Mouse (Mus musculus) CH12.LX (cell line): ENCODE data around the gene Ggt5. TPM values are rescaled to one million over a fixed set of nuclear protein-coding genes. Genes with fewer than 3 reads are reported as not detected.

Experiments
- DNase-seq: peaks from one replicate; pipeline ENCODE4 v3.0.0-alpha.2; 2013; ENCODE audit errors: extremely low read depth
- H3K27ac ChIP-seq: 2 replicates; pipeline ENCODE4 v1.5.1; 2012; ENCODE audit warnings: low read depth, mild to moderate bottlenecking, control low read depth, moderate library complexity; ENCODE audit not compliant: insufficient read depth
- H3K27me3 ChIP-seq: replicated peaks from 2 replicates; pipeline ENCODE3; 2012; ENCODE audit warnings: inconsistent platforms
- H3K36me3 ChIP-seq, 2 experiments: replicated peaks in 1 of 2; 2 replicates each; pipeline versions ENCODE3 to v1.6.1; 2012; ENCODE audit warnings: inconsistent platforms in 1 of 2, low read length in 1 of 2, mild to moderate bottlenecking in 1 of 2, mixed read lengths in 1 of 2, moderate library complexity in 1 of 2; ENCODE audit not compliant: control insufficient read depth in 1 of 2, insufficient read depth in 1 of 2
- H3K4me1 ChIP-seq, 2 experiments: 2 replicates each; pipeline ENCODE4 v1.6.1; 2012; ENCODE audit warnings: inconsistent platforms in 1 of 2, moderate library complexity in 1 of 2; ENCODE audit not compliant: insufficient read depth in 2 of 2, control insufficient read depth in 1 of 2
- H3K4me2 ChIP-seq: 2 replicates; pipeline ENCODE4 v1.6.1; 2012; ENCODE audit warnings: low read depth, mild to moderate bottlenecking, control low read depth; ENCODE audit not compliant: poor library complexity, insufficient read depth, severe bottlenecking
- H3K4me3 ChIP-seq, 3 experiments: fragments of 150-350 bp in 1 of 3; sonication (generic) in 1 of 3; replicated peaks in 1 of 3; 2 replicates each; pipeline versions ENCODE3 to v1.5.1; 2011 to 2012; ENCODE audit warnings: low read depth in 2 of 3, low read length in 2 of 3, mild to moderate bottlenecking in 2 of 3, moderate library complexity in 2 of 3, control low read depth in 1 of 3, improper control_type of control experiment in 1 of 3, inconsistent platforms in 1 of 3, mixed read lengths in 1 of 3; ENCODE audit not compliant: poor library complexity in 1 of 3
- H3K79me2 ChIP-seq: replicated peaks from 2 replicates; pipeline ENCODE4 v1.6.1; 2012; ENCODE audit warnings: mild to moderate bottlenecking, moderate library complexity; ENCODE audit not compliant: control insufficient read depth, poor library complexity, insufficient read depth, severe bottlenecking; ENCODE audit errors: extremely low read depth
- H3K9ac ChIP-seq: 2 replicates; pipeline ENCODE4 v1.6.1; 2012; ENCODE audit warnings: low read depth, mild to moderate bottlenecking, control low read depth, moderate library complexity; ENCODE audit not compliant: insufficient read depth
- H3K9me3 ChIP-seq: replicated peaks from 2 replicates; pipeline ENCODE3; 2012; ENCODE audit warnings: low read length, inconsistent platforms, mixed read lengths
- CHD1 ChIP-seq: IDR thresholded peaks from 2 replicates; pipeline ENCODE4 v1.6.1; 2012; ENCODE audit warnings: low read depth, low read length, improper control_type of control experiment, inconsistent platforms
- CHD2 ChIP-seq: IDR thresholded peaks from 2 replicates; pipeline ENCODE4 v1.6.1; 2011; ENCODE audit warnings: low read length, improper control_type of control experiment
- CTCF ChIP-seq, 2 experiments: IDR thresholded peaks in 1 of 2; conservative IDR thresholded peaks in 1 of 2; 2 replicates each; pipeline ENCODE4 v1.5.1; 2011 to 2012; ENCODE audit warnings: low read depth in 2 of 2, low read length in 2 of 2, improper control_type of control experiment in 1 of 2, inconsistent platforms in 1 of 2, mild to moderate bottlenecking in 1 of 2, moderate library complexity in 1 of 2
- E2F4 ChIP-seq: IDR thresholded peaks from 2 replicates; pipeline ENCODE4 v1.6.1; 2011; ENCODE audit warnings: low read depth, low read length, improper control_type of control experiment; ENCODE audit not compliant: insufficient replicate concordance
- EP300 ChIP-seq: IDR thresholded peaks from 2 replicates; pipeline ENCODE4 v1.6.1; 2011; ENCODE audit warnings: low read length, improper control_type of control experiment
- ETS1 ChIP-seq: conservative IDR thresholded peaks from 2 replicates; pipeline ENCODE4 v1.6.1; 2012; ENCODE audit warnings: low read depth, mild to moderate bottlenecking, inconsistent platforms, low read length, improper control_type of control experiment, moderate library complexity
- GABPA ChIP-seq: IDR thresholded peaks from 2 replicates; pipeline ENCODE4 v1.6.1; 2012; ENCODE audit warnings: low read depth, low read length, improper control_type of control experiment, inconsistent platforms; ENCODE audit not compliant: insufficient replicate concordance
- HCFC1 ChIP-seq: IDR thresholded peaks from 2 replicates; pipeline ENCODE4 v1.6.1; 2012; ENCODE audit warnings: low read depth, mild to moderate bottlenecking, inconsistent platforms, low read length, improper control_type of control experiment
- IRF4 ChIP-seq: IDR thresholded peaks from 2 replicates; pipeline ENCODE4 v1.6.1; 2014; ENCODE audit warnings: low read depth, mild to moderate bottlenecking, inconsistent platforms, low read length, improper control_type of control experiment
- KAT2A ChIP-seq: IDR thresholded peaks from 2 replicates; pipeline ENCODE4 v1.6.1; 2012; ENCODE audit warnings: low read length, improper control_type of control experiment, inconsistent platforms; ENCODE audit not compliant: insufficient replicate concordance
- MAZ ChIP-seq: IDR thresholded peaks from 2 replicates; pipeline ENCODE4 v1.6.1; 2012; ENCODE audit warnings: low read depth, mild to moderate bottlenecking, inconsistent platforms, low read length, improper control_type of control experiment, moderate library complexity
- MXI1 ChIP-seq: IDR thresholded peaks from 2 replicates; pipeline ENCODE4 v1.6.1; 2011; ENCODE audit warnings: mild to moderate bottlenecking, low read depth, low read length, improper control_type of control experiment
- MYC ChIP-seq: IDR thresholded peaks from 2 replicates; pipeline ENCODE4 v1.6.1; 2011; ENCODE audit warnings: low read depth, mild to moderate bottlenecking, improper control_type of control experiment, low read length
- NELFE ChIP-seq: IDR thresholded peaks from 2 replicates; pipeline ENCODE4 v1.6.1; 2011; ENCODE audit warnings: low read depth, low read length, improper control_type of control experiment
- NRF1 ChIP-seq: IDR thresholded peaks from 2 replicates; pipeline ENCODE4 v1.6.1; 2014; ENCODE audit warnings: low read depth, mild to moderate bottlenecking, inconsistent platforms, low read length, improper control_type of control experiment, moderate library complexity
- PAX5 ChIP-seq: IDR thresholded peaks from 2 replicates; pipeline ENCODE4 v1.6.1; 2012; ENCODE audit warnings: low read length, inconsistent platforms, mixed read lengths
- RCOR1 ChIP-seq: conservative IDR thresholded peaks from 2 replicates; pipeline ENCODE4 v1.6.1; 2012; ENCODE audit warnings: low read depth, mild to moderate bottlenecking, inconsistent platforms, low read length, improper control_type of control experiment
- SIN3A ChIP-seq: IDR thresholded peaks from 2 replicates; pipeline ENCODE4 v1.6.1; 2012; ENCODE audit warnings: low read length, improper control_type of control experiment, inconsistent platforms
- TBP ChIP-seq: conservative IDR thresholded peaks from 2 replicates; pipeline ENCODE4 v1.6.1; 2011; ENCODE audit warnings: low read depth, low read length, improper control_type of control experiment
- TCF12 ChIP-seq: IDR thresholded peaks from 2 replicates; pipeline ENCODE4 v1.6.1; 2014; ENCODE audit warnings: low read depth, mild to moderate bottlenecking, inconsistent platforms, low read length, improper control_type of control experiment
- USF1 ChIP-seq: IDR thresholded peaks from 2 replicates; pipeline ENCODE4 v1.6.1; 2014; ENCODE audit warnings: low read depth, mild to moderate bottlenecking, inconsistent platforms, low read length, improper control_type of control experiment
- ZC3H11A ChIP-seq: IDR thresholded peaks from 2 replicates; pipeline ENCODE4 v1.6.1; 2012; ENCODE audit warnings: low read depth, mild to moderate bottlenecking, inconsistent platforms, low read length, improper control_type of control experiment
- ZKSCAN1 ChIP-seq: IDR thresholded peaks from 2 replicates; pipeline ENCODE4 v1.6.1; 2012; ENCODE audit warnings: low read depth, inconsistent platforms, low read length, improper control_type of control experiment, borderline replicate concordance
- dilution Hi-C: fragments of 300-500 bp; cut with MboI; formaldehyde crosslinking; loops from 2 replicates; pipeline ENCODE4 v1.14.3; 2020; ENCODE audit warnings: low sequenced_read_pairs; ENCODE audit not compliant: extremely low pct_unique_long_range_greater_than_20kb, extremely low pct_ligation_motif_present
- in situ Hi-C: fragments of 300-500 bp; cut with MboI; formaldehyde crosslinking; loops from 3 replicates; pipeline ENCODE4 v1.14.3; 2019; ENCODE audit warnings: low sequenced_read_pairs, low pct_ligation_motif_present, low pct_unique_long_range_greater_than_20kb, mixed read lengths
- polyA plus RNA-seq: library from polyadenylated mRNA; unstranded; fragments of >175 nt; gene quantifications from 2 replicates; pipeline ENCODE4 v1.2.1, GENCODE M21; 2012; ENCODE audit warnings: low read depth; ENCODE audit not compliant: insufficient read length
- total RNA-seq, 2 experiments: library from RNA; depleted of rRNA; stranded (reverse); fragments of 300-350 nt in 1 of 2; fragments of >200 nt in 1 of 2; gene quantifications; 2 replicates each; pipeline ENCODE4 v1.2.3; 2012 to 2014

Gene Ggt5
- total and polyA plus RNA-seq, 3 experiments: not detected

DNA sequence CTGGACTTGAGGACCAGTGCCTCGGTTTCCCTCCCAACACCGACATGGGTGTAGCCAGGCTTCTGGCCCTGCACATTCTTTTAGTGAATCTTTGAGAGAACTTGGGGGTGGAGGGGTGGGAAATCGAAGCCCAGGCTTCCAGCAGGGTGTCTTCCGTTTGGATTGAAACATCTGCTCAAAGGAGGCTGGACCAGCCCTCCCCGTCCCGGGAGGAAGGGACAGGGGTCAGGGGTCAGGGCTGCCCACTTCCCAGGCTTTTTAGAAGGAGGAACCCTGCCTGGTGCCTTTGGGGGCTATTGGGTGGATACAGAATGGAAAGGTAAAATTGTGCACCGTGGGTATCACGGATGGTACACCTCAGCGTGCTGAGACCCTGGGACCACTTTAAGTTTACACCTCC lies 17.2 kb upstream of the Ggt5 start:
- no peak overlapping the region for H3K27ac ChIP-seq
- H3K9me3 ChIP-seq: no peaks in the 10 kb centered on the region
- dilution Hi-C loops (no loop called here), in situ Hi-C loops (no loop called here)
- no peak overlapping the region for H3K4me2 ChIP-seq
- DNase-seq: no peak
- H3K4me3 ChIP-seq: no peak overlapping the region
- H3K4me1 ChIP-seq: peaks cover 14 to 32% of the 10 kb centered on the region in 2 experiments
- no peaks in the 10 kb centered on the region for H3K27me3 ChIP-seq
- H3K79me2 ChIP-seq: no peaks in the 10 kb centered on the region
- TF ChIP-seq MYC: no peak
- TF ChIP-seq RCOR1: no peak
- TF ChIP-seq CHD2: no peak
- no peak for TF ChIP-seq PAX5
- no peak for TF ChIP-seq TCF12
- TF ChIP-seq TBP: no peak
- H3K36me3 ChIP-seq: no peaks in the 10 kb centered on the region
- H3K9ac ChIP-seq: no peak overlapping the region

DNA sequence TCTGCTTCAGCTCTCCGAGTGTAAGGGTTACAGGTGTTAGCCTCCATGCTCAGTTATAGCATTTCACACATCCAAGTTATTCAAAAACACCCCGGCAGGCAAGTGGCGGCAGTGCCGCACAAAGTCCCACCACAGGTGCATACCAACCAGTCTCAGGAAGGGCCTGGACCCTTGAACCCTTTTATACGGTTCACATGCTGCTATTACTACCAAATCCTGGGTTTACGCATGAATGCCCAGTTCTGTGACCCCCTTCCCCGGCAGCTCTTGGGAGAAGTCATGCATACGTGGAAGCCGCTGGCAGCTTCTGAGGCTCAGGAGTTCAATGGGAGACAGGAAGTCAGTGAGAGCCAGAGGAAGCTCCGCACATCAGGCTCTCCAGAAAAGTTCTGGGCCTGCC lies 16.0 kb upstream of the Ggt5 start:
- H3K79me2 ChIP-seq: no peaks in the 10 kb centered on the region

DNA sequence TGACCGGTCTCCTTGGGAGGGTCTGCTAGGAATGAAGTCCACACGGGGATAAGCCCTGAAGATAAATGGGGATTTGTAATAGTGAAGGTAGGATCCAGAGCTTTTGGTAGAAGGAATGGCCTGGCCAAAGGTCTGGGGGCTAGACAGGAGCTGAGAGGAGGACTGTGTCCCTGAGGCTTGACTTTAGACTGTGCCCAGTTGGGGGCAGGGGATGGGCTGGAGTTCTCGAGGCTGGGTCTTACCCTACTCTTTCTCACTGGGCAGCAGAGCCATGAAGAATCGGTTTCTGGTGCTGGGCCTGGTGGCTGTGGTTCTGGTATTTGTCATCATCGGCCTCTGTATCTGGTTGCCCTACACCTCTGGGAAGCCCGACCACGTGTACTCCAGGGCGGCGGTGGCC lies 15.2 kb upstream of the Ggt5 start:
- DNase-seq: no peak
- Histone ChIP-seq H3K36me3 (no peaks in the 10 kb centered on the region), H3K4me3 (no peak overlapping the region), H3K9ac (no peak overlapping the region), H3K27ac (no peak overlapping the region), H3K27me3 (no peaks in the 10 kb centered on the region), H3K4me2 (no peak overlapping the region), H3K79me2 (no peaks in the 10 kb centered on the region), H3K4me1 (peaks cover 14 to 35% of the 10 kb centered on the region in 2 experiments), H3K9me3 (no peaks in the 10 kb centered on the region)
- in situ Hi-C loops: no loop called here
- TF ChIP-seq GABPA: no peak
- no peak for TF ChIP-seq SIN3A
- TF ChIP-seq RCOR1: no peak
- TF ChIP-seq NELFE: no peak
- TF ChIP-seq HCFC1: no peak
- TF ChIP-seq PAX5: no peak
- no peak for TF ChIP-seq MAZ
- no peak for TF ChIP-seq MXI1
- TF ChIP-seq ETS1: no peak
- no peak for TF ChIP-seq CHD2
- dilution Hi-C loops: no loop called here

More for the DNA sequence above, 16.0 kb upstream of the Ggt5 start:
- no peak overlapping the region for H3K9ac ChIP-seq
- H3K4me3 ChIP-seq: no peak overlapping the region
- no peak for DNase-seq
- TF ChIP-seq ZKSCAN1 (no peak), CTCF (conservative IDR thresholded peaks at IDR 0.05 in 1 of 2, IDR thresholded peaks at IDR 0.05 in 1 of 2; ENCODE audit: low read depth in 2 of 2, low read length in 2 of 2) (no peak), CHD1 (no peak), MXI1 (no peak), KAT2A (no peak), ZC3H11A (no peak), MYC (no peak), RCOR1 (no peak), TCF12 (no peak), E2F4 (no peak), IRF4 (no peak), HCFC1 (no peak), USF1 (no peak), PAX5 (no peak), EP300 (no peak), NRF1 (no peak), SIN3A (no peak), ETS1 (no peak)
- peaks cover 14 to 35% of the 10 kb centered on the region in 2 experiments for H3K4me1 ChIP-seq
- in situ Hi-C loops: no loop called here
- no peak overlapping the region for H3K4me2 ChIP-seq
- H3K9me3 ChIP-seq: no peaks in the 10 kb centered on the region
- no peak overlapping the region for H3K27ac ChIP-seq
- H3K36me3 ChIP-seq: no peaks in the 10 kb centered on the region
- dilution Hi-C loops: no loop called here
- H3K27me3 ChIP-seq: no peaks in the 10 kb centered on the region
